Mouse (Mus musculus): ENCODE data around the gene Trp53i11.

- TF ChIP-seq CTCF (IDR thresholded peaks at IDR 0.05; ENCODE audit: low read depth) (no peak), EP300 (IDR thresholded peaks at IDR 0.05; ENCODE audit: low read depth) (no peak)
Observed at GRCm38 (mm10) chr2:93232141-93232540, 44.8 kb downstream of the Trp53i11 start.

Measured in heart, postnatal 0 days (tissue).